Mouse (Mus musculus): ENCODE measurements at regions not wholly inside any gene's neighbourhood (a gene's known extent, or its start where the extent isn't known, plus 50 kb on each side); places are given as distances from the start of the nearest gene placed in this dataset.

DNA sequence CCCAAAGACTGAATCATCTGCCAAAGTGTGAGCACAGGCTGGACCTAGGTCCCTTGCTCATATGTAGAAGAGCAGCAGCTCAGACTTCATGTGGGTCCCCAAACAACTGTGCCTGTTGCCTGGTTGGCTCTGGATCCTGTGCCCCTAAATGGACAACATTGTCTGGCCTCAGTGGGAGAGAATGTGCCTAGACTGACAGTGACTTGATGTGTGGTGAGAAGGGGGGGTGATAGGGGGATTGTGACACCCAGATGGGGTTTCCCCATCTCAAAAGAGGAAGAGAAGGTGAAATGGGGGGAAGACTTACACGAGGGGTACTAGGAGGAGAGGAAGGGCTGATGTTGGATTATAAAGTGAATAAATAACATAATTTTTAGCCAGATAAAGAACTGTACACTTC is 640.2 kb upstream of the B3galt2 start:
- no peak overlapping the region for H3K4me3 ChIP-seq

DNA sequence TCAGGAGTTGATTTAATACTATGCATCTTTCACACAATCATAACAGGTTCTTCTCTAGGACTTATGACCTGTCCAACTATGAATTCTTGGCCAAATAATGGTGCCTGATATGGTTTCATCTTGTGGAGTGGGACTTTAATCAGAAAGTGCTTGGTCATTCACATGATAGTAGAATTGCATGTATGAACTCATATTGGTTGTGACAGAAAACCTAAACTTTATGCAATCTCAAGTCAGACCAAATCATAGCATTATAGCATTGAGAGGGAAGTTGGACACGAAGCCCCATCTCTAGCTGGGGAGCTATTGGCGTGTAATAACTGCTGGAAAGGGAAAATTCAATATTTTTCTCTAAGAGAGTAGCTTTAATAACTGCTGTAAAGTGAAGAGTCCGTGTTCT is 639.4 kb upstream of the B3galt2 start:
- no peak overlapping the region for H3K4me3 ChIP-seq
- ATAC-seq (ENCODE audit: low FRiP score, low read depth) = no peak
- WGBS = 88% methylated on average over 3 of the region's 3 CpGs
- H3K9ac ChIP-seq = no peak overlapping the region
- no peaks in the 10 kb centered on the region for H3K9me3 ChIP-seq
- H3K27me3 ChIP-seq (replicated peaks) = no peaks in the 10 kb centered on the region
- no peak overlapping the region for H3K27ac ChIP-seq
- no peaks in the 10 kb centered on the region for H3K36me3 ChIP-seq
- H3K4me1 ChIP-seq = no peaks in the 10 kb centered on the region
- H3K4me2 ChIP-seq (replicated peaks) = no peak overlapping the region

More for the DNA sequence above, 640.2 kb upstream of the B3galt2 start:
- 88% methylated on average over 1 of the region's 1 CpGs for WGBS
- Histone ChIP-seq H3K4me2 (replicated peaks) (no peak overlapping the region), H3K4me1 (no peaks in the 10 kb centered on the region), H3K9ac (no peak overlapping the region), H3K27me3 (replicated peaks) (no peaks in the 10 kb centered on the region), H3K9me3 (no peaks in the 10 kb centered on the region), H3K36me3 (no peaks in the 10 kb centered on the region), H3K27ac (no peak overlapping the region)
- no peak for ATAC-seq (ENCODE audit: low FRiP score, low read depth)

DNA sequence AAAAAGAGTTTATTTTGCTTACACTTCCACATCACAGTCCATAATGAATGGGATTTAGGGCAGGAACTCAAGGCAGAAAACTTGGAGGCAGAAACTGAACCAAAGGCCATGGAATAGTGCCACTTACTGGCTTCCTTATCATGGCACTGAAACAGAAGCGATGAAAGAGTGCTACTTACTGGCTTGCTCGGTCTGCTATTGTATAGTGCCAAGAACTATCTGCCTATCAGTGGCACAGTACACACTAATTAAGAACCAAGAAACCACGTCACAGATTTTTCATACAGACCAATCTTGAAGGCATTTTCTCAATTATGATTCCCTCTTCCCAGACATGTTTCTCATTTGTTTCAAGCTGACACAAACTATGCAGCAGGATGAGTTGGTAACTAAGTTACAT is 634.4 kb upstream of the B3galt2 start:
- Histone ChIP-seq H3K4me2 (replicated peaks) (no peak overlapping the region), H3K27me3 (replicated peaks) (no peaks in the 10 kb centered on the region), H3K9ac (no peak overlapping the region), H3K4me3 (no peak overlapping the region), H3K4me1 (no peaks in the 10 kb centered on the region), H3K9me3 (no peaks in the 10 kb centered on the region), H3K27ac (no peak overlapping the region), H3K36me3 (no peaks in the 10 kb centered on the region)
- no peak for ATAC-seq (ENCODE audit: low FRiP score, low read depth)
- WGBS = 83% methylated on average over 3 of the region's 3 CpGs

DNA sequence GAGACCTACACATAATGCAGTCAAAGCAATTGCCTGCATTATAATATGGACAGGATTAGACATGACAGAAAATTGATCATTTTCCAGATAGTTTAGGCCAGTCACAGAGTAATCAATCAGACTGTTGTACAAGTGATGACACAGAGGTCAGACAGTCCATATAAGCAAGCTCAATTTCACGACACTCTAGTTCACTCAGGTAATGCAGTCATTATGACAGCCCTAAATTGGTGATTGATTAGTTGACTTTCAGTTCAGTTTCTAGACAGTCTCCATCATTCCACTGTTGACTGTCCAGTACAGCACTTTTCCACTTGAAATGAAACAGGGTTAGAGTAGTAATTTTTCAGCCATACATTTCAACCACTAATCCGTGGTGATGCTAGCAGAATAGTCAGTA is 620.5 kb upstream of the B3galt2 start:
- no peaks in the 10 kb centered on the region for H3K27me3 ChIP-seq (replicated peaks)
- no peak overlapping the region for H3K9ac ChIP-seq
- no peak for ATAC-seq (ENCODE audit: low FRiP score, low read depth)
- H3K4me3 ChIP-seq = no peak overlapping the region
- no peaks in the 10 kb centered on the region for H3K36me3 ChIP-seq
- no peak overlapping the region for H3K27ac ChIP-seq
- WGBS = 82% methylated on average over 2 of the region's 2 CpGs
- no peaks in the 10 kb centered on the region for H3K4me1 ChIP-seq
- H3K4me2 ChIP-seq (replicated peaks) = no peak overlapping the region
- H3K9me3 ChIP-seq = no peaks in the 10 kb centered on the region

DNA sequence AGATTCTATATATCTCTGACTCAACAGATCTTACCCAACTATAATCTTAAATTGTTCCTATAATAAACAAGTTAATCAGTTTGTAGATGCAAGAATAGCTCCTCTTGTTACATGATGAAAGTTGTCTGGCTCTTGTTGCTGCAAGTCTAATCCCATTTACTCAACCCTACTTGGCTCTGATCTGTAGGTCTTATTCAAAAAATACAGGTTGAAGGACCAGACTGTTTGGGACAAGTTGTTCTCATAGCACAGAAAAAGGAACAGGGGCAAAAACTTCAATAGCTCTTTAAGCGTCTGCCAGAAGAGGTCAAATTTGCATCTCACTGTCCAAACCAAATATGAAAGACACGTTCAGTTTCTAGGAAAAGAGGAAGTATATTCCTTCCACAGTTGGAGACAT is 587.3 kb upstream of the B3galt2 start:
- Histone ChIP-seq H3K4me3 (no peak overlapping the region), H3K9me3 (no peaks in the 10 kb centered on the region), H3K4me1 (no peaks in the 10 kb centered on the region), H3K27ac (no peak overlapping the region), H3K4me2 (replicated peaks) (no peak overlapping the region), H3K9ac (no peak overlapping the region), H3K27me3 (replicated peaks) (no peaks in the 10 kb centered on the region), H3K36me3 (no peaks in the 10 kb centered on the region)
- 74% methylated on average over 2 of the region's 2 CpGs for WGBS
- ATAC-seq (ENCODE audit: low FRiP score, low read depth) = no peak

DNA sequence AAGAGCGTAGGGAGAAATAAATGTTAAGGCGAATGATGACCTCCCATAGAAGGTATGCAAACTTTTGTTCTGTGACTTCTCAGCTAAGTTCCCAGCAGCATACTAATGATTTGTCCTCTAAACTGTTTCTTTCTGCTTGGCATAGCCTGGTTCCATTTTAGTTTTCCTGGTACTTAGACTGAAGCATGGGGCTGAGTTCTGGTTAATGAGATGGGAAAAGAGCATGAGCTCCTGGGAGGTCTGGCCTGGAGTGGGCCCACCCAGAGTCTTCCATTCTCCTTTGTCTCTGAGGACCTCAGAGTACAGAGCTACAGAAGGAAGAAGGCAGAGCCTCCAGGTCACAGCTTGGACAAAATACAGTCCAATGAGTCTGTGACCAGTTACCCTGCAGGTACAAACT is 586.9 kb upstream of the B3galt2 start:
- no peak overlapping the region for H3K9ac ChIP-seq
- no peak overlapping the region for H3K27ac ChIP-seq
- H3K36me3 ChIP-seq = no peaks in the 10 kb centered on the region
- WGBS = 92% methylated on average over 2 of the region's 2 CpGs
- no peak for ATAC-seq (ENCODE audit: low FRiP score, low read depth)
- H3K4me2 ChIP-seq (replicated peaks) = no peak overlapping the region
- H3K4me3 ChIP-seq = no peak overlapping the region
- no peaks in the 10 kb centered on the region for H3K4me1 ChIP-seq
- H3K9me3 ChIP-seq = no peaks in the 10 kb centered on the region
- H3K27me3 ChIP-seq (replicated peaks) = no peaks in the 10 kb centered on the region

DNA sequence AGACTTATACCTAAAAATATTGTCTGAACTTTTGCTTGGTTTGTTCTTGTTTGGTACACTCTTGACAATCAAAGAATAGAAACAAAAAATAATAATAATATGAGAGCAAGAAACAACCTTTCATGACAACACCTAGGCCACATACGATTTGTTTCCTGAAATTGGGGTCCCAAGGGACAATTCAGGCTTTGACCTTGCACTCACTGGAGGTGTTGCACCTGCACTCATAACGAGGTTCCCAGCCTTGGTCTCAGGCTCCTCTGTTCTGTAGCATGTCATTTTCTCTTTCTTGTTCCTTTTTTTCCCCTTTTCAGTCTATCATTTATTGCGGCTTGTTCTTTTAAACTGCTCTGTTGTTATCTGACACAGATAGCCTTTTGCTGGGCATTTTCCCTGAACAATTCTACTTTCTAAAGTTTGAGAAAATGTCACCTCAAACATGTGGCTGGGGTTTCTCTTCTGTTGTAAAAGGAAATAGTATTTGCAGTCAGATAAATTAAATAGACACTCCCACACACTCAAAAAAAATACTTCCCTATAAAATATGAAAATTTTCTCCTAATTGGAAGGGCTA is 585.9 kb upstream of the B3galt2 start:
- Histone ChIP-seq H3K4me1 (no peaks in the 10 kb centered on the region), H3K9me3 (no peaks in the 10 kb centered on the region), H3K4me2 (replicated peaks) (no peak overlapping the region), H3K9ac (no peak overlapping the region), H3K27me3 (replicated peaks) (no peaks in the 10 kb centered on the region), H3K36me3 (no peaks in the 10 kb centered on the region), H3K27ac (no peak overlapping the region), H3K4me3 (no peak overlapping the region)
- ATAC-seq (ENCODE audit: low FRiP score, low read depth) = no peak
- WGBS = 74% methylated on average over 3 of the region's 3 CpGs

DNA sequence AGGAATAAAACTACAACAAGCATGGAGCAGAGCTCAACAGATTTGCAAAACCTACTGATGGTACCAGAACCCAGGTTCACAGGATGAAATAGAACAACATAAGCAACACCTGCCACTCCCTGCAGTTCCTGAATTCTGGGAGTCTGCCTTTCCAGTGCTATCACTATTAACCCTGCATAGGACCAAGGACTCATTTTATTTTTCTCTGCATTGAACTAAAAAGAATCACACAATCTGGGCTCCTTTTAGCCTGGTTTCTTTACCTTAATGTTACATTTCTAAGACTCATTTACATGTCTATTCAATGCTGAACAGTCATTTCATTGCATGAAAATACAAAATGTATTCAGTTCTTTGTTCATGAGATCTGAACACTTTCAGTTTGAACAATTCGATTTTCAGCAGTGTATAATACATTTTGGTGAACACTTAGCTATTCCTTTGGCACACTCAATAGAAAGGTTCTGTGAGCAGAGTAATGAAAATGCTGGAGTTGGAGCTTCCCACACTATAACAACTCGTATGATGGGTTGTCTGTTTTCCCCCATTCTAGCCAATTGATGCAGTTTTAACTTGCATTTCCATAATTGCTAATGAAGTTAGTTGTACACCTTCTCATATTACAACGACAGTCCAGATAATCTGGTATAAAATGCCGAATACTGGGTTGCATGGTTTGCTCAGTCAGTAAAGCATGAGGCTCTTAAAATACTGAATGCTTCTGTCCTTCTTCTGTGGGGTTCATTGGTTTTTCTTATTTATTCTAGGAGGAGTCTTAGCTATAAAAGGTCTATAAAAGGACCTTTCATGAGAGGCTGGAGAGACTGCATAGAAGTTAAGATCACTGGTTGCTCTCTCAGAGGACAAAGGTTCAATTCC is 579.5 kb upstream of the B3galt2 start:
- Histone ChIP-seq H3K4me2 (replicated peaks) (no peak overlapping the region), H3K4me1 (no peaks in the 10 kb centered on the region), H3K27ac (no peak overlapping the region), H3K9me3 (no peaks in the 10 kb centered on the region), H3K27me3 (replicated peaks) (no peaks in the 10 kb centered on the region), H3K4me3 (no peak overlapping the region), H3K36me3 (no peaks in the 10 kb centered on the region), H3K9ac (no peak overlapping the region)
- ATAC-seq (ENCODE audit: low FRiP score, low read depth) = no peak
- WGBS = 55% methylated on average over 4 of the region's 4 CpGs

DNA sequence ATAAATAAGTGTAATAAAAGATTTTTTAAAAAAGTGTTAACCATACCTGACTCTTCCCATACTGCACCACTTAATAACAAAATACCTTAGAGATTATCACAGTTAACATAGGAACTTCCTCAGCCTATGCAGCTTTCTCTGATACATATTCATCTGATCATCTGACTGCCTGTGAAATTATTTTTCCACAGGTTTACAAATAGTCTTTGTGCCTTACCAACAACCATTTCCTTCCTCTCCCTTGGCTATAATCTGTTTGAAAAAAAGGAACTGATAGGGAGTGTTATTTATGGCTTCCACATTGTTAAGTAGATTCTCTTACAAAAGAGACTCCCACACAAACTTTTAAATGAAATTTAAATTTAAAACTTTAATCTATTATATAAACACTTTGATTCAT is 575.0 kb upstream of the B3galt2 start:
- Histone ChIP-seq H3K27ac (no peak overlapping the region), H3K9me3 (no peaks in the 10 kb centered on the region), H3K27me3 (replicated peaks) (no peaks in the 10 kb centered on the region), H3K36me3 (no peaks in the 10 kb centered on the region), H3K4me3 (no peak overlapping the region), H3K4me2 (replicated peaks) (no peak overlapping the region), H3K4me1 (no peaks in the 10 kb centered on the region), H3K9ac (no peak overlapping the region)
- no peak for ATAC-seq (ENCODE audit: low FRiP score, low read depth)

DNA sequence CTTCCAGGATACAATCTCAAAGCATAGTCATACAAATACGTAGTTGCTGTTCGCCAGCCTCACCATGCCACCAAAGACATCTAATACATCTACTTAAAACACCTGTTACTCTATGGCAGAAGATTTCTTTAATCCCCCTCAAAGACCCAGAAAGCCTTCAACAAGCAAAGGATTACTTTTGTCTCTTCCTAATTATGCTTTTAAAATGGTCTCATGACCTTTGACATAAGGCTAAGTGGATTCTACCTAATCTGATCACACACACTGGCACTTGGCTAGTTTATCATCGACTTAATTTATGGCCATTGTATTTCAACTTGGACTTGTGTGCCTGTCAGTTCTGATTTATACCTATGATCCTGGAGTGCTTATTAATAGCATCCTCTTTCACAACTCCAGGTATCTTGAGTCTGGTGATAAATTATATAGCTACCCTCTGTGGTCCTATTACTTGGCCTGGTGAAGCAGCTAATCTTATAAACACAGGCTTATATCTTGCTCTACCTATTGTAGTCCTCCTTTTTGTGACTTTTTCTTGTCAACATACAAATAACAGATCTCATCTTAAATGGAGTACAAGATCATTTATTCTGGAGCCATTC is 568.6 kb upstream of the B3galt2 start:
- WGBS = 88% methylated on average over 3 of the region's 3 CpGs
- no peak overlapping the region for H3K27ac ChIP-seq

DNA sequence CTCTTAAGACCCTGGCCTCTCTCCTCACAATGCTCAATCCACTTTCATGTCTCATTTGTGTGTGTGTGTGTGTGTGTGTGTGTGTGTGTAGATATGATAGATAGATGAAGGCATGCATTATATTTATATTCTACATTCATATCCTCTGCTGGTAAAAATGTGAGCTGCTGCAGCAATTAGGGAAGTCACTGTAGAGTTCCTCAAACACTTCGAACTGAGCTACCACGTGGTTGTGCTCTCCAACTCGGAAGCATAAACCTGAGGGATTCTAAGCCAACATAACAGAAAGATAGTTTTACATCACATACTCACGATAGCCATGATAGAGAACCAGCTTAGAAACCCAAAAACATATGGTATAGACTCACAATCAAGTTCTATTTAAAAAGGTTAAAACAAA is 565.5 kb upstream of the B3galt2 start:
- WGBS = 84% methylated on average over 4 of the region's 4 CpGs
- Histone ChIP-seq H3K4me1 (no peaks in the 10 kb centered on the region), H3K27me3 (replicated peaks) (no peaks in the 10 kb centered on the region), H3K36me3 (no peaks in the 10 kb centered on the region), H3K4me3 (no peak overlapping the region), H3K4me2 (replicated peaks) (no peak overlapping the region), H3K9me3 (no peaks in the 10 kb centered on the region), H3K27ac (no peak overlapping the region), H3K9ac (no peak overlapping the region)
- no peak for ATAC-seq (ENCODE audit: low FRiP score, low read depth)

More for the DNA sequence above, 568.6 kb upstream of the B3galt2 start:
- Histone ChIP-seq H3K36me3 (no peaks in the 10 kb centered on the region), H3K4me1 (no peaks in the 10 kb centered on the region), H3K27me3 (replicated peaks) (no peaks in the 10 kb centered on the region), H3K9me3 (no peaks in the 10 kb centered on the region), H3K4me3 (no peak overlapping the region), H3K4me2 (replicated peaks) (no peak overlapping the region), H3K9ac (no peak overlapping the region)
- no peak for ATAC-seq (ENCODE audit: low FRiP score, low read depth)

DNA sequence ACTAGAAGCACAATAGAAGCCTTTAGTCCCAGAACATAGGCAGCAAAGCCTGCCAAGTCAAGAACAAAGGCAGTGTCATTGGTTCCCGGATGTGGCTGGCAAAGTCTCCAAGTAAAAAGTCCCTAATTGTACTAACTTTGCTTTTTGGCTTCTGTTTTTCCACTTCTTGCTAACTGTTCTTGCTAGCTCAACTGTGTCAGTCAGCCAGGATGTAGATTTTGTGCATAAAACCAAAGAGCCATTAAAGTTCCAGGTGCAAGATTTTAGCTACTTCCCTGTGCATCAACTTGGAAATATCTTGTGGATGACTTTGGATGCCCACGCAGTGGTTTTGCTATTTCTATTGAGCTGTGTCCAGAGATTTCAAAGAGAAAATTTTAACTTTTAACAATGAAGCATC is 560.0 kb upstream of the B3galt2 start:
- no peaks in the 10 kb centered on the region for H3K27me3 ChIP-seq (replicated peaks)
- H3K27ac ChIP-seq = no peak overlapping the region
- 85% methylated on average over 2 of the region's 2 CpGs for WGBS
- H3K9me3 ChIP-seq = no peaks in the 10 kb centered on the region
- no peaks in the 10 kb centered on the region for H3K4me1 ChIP-seq
- H3K9ac ChIP-seq = no peak overlapping the region
- no peak overlapping the region for H3K4me2 ChIP-seq (replicated peaks)
- H3K36me3 ChIP-seq = no peaks in the 10 kb centered on the region
- ATAC-seq (ENCODE audit: low FRiP score, low read depth) = no peak
- no peak overlapping the region for H3K4me3 ChIP-seq

DNA sequence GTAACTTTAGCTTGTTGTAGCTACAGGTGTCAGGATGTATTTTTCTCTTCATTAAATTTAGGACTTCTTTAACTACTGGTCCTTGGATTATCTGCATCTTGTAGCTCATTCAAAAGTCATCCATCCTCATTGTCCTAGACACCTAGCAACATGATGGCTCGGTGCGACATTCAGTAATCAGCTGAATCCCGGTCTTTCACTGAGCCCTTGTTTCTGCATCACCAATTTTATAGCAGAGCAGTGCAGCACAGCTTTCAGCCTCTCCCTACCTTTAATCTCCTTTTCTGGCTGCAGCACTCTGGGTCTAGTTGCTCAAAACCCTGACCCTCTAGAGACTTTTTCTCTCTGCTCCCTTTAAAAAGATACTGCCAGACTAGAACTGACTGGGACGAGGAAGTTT is 543.6 kb upstream of the B3galt2 start:
- no peaks in the 10 kb centered on the region for H3K9me3 ChIP-seq
- no peak overlapping the region for H3K4me3 ChIP-seq
- ATAC-seq (ENCODE audit: low FRiP score, low read depth) = no peak
- no peaks in the 10 kb centered on the region for H3K27me3 ChIP-seq (replicated peaks)
- no peak overlapping the region for H3K9ac ChIP-seq
- H3K4me2 ChIP-seq (replicated peaks) = no peak overlapping the region
- WGBS = 75% methylated on average over 4 of the region's 4 CpGs
- no peaks in the 10 kb centered on the region for H3K36me3 ChIP-seq
- no peaks in the 10 kb centered on the region for H3K4me1 ChIP-seq
- H3K27ac ChIP-seq = no peak overlapping the region
